Mouse (Mus musculus) spleen, embryonic (tissue): Measurements from ENCODE around the gene Ociad1.

ENCODE experiments used
- CTCF ChIA-PET: fragments of 350-600 bp; sonication (Branson Sonifier 250); formaldehyde crosslinking; loops from one replicate; lab custom pipeline; 2022; lab: Charles Lee

Gene Ociad1

GRCm38 (mm10) chr5:73292502-73293457 lies at the start of gene Ociad1:
Ociad1 (plus strand) TSS chr5:73292784.
- CTCF ChIA-PET, result interaction anchor here (0.6 to 0.9 kb wide), 2 partner anchors 136 to 160 kb away, joined by 3 read pairs; no protein-coding TSS in a partner anchor

GRCm38 (mm10) chr5:73244403-73244802 lies 48.2 kb upstream of the Ociad1 start:
- CTCF ChIA-PET, result no interaction called here

GRCm38 (mm10) chr5:73246414-73246813 lies 46.2 kb upstream of the Ociad1 start:
- CTCF ChIA-PET, result no interaction called here

- CTCF ChIA-PET, result no interaction called here
Measured at GRCm38 (mm10) chr5:73248211-73248610, 44.4 kb upstream of the Ociad1 start.

- CTCF ChIA-PET, result no interaction called here
Measured at GRCm38 (mm10) chr5:73249341-73249740, 43.2 kb upstream of the Ociad1 start.

GRCm38 (mm10) chr5:73252739-73253138 lies 39.8 kb upstream of the Ociad1 start:
- CTCF ChIA-PET, result interaction anchor here (2.6 kb wide), 1 partner anchor 35 kb away, joined by 7 read pairs; no protein-coding TSS in a partner anchor

- CTCF ChIA-PET, result interaction anchor here (0.7 to 2.6 kb wide), 2 partner anchors 33 to 43 kb away, joined by 7 read pairs; no protein-coding TSS in a partner anchor
Measured at GRCm38 (mm10) chr5:73254660-73255059, 37.9 kb upstream of the Ociad1 start.

- CTCF ChIA-PET, result interaction anchor here (0.6 kb wide), 3 partner anchors 9 to 1816 kb away, joined by 4 to 5 read pairs (median 5); no protein-coding TSS in a partner anchor
Measured at GRCm38 (mm10) chr5:73255321-73256251, 37.0 kb upstream of the Ociad1 start.

GRCm38 (mm10) chr5:73256352-73257065 lies 36.1 kb upstream of the Ociad1 start, which contains the start of gene Fryl:
Fryl (minus strand) TSS chr5:73256619.
- CTCF ChIA-PET, result no interaction called here

- CTCF ChIA-PET, result no interaction called here
Measured at GRCm38 (mm10) chr5:73257096-73257495, 35.5 kb upstream of the Ociad1 start.

GRCm38 (mm10) chr5:73257723-73258122 lies 34.9 kb upstream of the Ociad1 start:
- CTCF ChIA-PET, result no interaction called here

GRCm38 (mm10) chr5:73264122-73264521 lies 28.5 kb upstream of the Ociad1 start:
- CTCF ChIA-PET, result interaction anchor here (0.6 to 0.7 kb wide), 2 partner anchors 37 to 86 kb away, joined by 3 to 12 read pairs; no protein-coding TSS in a partner anchor

GRCm38 (mm10) chr5:73265460-73265859 lies 27.1 kb upstream of the Ociad1 start:
- CTCF ChIA-PET, result interaction anchor here (0.6 kb wide), 1 partner anchor 48 kb away, joined by 3 read pairs; no protein-coding TSS in a partner anchor

GRCm38 (mm10) chr5:73268636-73269213 lies 23.9 kb upstream of the Ociad1 start:
- CTCF ChIA-PET, result no interaction called here

GRCm38 (mm10) chr5:73270612-73271011 lies 22.0 kb upstream of the Ociad1 start:
- CTCF ChIA-PET, result no interaction called here

GRCm38 (mm10) chr5:73273171-73273570 lies 19.4 kb upstream of the Ociad1 start:
- CTCF ChIA-PET, result no interaction called here

- CTCF ChIA-PET, result no interaction called here
Measured at GRCm38 (mm10) chr5:73274941-73275340, 17.6 kb upstream of the Ociad1 start.

GRCm38 (mm10) chr5:73279190-73279589 lies 13.4 kb upstream of the Ociad1 start:
- CTCF ChIA-PET, result no interaction called here

- CTCF ChIA-PET, result interaction anchor here (0.6 kb wide), 1 partner anchor 488 kb away, joined by 7 read pairs; no protein-coding TSS in a partner anchor
Measured at GRCm38 (mm10) chr5:73279732-73280566, 12.6 kb upstream of the Ociad1 start.
